Mouse (Mus musculus): ENCODE measurements around the gene Glyctk.

Glyctk gene

DNA sequence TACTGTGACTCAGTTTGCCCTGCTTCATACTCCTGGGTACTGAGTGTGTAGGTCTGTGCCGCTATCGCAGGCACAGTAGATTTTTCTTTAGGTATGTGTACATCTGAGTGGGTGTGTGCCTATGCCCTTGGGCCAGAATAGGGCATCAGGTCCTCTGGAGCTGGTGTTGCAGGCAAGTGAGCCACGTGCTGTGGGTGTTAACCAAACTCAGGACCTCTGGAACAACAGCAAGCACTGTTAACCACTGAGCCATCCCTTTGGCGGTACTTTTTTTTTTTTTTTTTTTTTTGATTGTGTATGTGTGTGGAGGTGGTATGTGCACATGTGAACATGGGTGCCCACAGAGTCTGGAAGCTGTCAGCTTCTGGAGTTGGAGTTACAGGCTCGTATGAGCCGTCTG lies 19.9 kb upstream of the Glyctk start:
- in situ Hi-C loops (cut with MboI, MseI), result no loop called here

DNA sequence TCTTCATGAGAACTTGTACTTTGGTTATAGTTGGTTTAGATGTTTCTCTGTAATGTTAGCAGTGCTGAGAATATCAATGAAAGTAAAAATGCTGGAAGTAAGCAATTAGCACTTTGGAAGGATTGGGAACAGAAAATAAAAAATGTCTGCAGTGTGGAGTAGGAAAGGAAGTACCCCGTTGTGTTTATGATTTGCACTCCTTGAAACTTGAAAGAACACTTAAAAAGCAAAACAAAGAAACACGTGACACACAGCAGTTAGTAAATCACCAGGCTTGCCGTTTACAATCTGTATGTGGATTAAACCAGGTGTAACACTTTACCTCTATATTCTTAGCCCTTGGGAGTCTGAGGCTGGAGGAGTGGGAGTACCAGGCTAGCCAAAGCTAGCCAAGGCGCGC lies 18.8 kb upstream of the Glyctk start:
- in situ Hi-C loops (cut with MboI, MseI), result no loop called here

DNA sequence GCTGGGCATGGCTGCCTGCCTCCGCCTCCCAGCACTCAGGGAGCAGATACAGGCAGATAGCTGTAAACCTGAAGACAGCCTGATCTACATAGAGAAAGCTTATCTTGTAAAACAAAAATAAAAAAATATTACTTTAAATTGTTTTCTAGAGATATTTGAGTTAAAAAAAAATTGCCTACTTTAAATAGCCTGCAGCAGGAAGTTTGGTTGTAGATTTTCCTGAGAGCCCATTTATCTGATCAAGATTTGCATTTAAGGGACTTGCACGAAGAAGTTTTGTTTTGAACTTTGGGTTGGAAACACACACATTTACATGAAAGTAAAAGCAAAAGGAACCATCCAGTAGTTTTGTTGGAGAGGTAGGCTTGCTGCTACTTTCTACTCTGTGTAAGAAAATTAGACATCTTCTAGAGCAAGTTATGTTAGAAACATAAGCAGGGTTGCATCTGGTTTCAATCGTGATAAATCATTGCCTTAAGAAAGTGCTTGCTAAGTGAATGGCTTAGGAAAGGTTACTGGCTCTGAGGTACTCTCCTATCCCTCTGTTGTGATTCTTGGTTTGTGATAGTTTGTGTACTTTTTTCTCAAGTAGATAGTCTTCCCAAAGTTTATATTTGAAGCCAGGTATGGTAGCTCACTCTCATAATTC lies 17.7 kb upstream of the Glyctk start:
- in situ Hi-C loops (cut with MboI, MseI), result no loop called here

DNA sequence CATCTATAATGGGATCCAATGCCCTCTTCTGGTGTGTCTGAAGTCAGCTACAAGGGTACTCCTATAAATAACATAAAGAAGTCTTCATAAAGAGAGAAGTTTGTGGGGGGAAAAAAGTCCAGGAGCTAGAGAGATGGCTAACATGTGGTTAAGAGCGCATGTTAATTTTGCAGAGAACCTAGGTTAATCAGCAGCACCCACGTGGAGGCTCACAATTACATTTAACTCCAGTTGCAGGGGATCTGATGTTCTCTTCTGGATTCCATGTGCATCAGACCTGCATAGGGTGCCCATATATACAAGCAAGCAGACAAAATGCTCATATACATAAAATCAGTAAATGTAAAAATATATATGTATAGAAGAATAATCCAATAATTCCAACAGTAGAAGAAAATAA lies 15.4 kb upstream of the Glyctk start:
- in situ Hi-C loops (cut with MboI, MseI), result loop anchor here (25.0 kb wide), 1 partner anchor 1114 kb away; the partner anchor contains the start of genes Cish and Mapkapk3

DNA sequence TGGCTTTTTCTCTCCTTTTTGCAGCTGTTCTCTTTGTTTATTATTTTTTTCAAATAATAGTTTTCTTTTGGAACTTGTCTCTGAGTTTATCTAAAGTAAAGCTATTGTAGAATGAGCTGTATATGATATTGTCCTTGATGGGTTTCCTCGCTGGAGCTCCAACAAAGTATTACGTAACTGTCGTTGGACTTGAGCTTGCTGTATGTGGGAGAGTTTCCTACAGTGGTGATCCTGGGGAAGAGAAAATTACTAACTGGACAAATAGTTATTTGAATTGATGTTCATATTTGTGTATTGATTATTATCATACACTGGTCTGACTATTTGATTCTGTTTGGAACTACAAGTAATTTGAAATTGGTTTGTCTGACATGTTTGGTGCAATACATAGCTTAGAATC lies 14.6 kb upstream of the Glyctk start:
- in situ Hi-C loops (cut with MboI, MseI), result loop anchor here (25.0 kb wide), 1 partner anchor 1115 kb away; the partner anchor contains the start of genes Cish and Mapkapk3

DNA sequence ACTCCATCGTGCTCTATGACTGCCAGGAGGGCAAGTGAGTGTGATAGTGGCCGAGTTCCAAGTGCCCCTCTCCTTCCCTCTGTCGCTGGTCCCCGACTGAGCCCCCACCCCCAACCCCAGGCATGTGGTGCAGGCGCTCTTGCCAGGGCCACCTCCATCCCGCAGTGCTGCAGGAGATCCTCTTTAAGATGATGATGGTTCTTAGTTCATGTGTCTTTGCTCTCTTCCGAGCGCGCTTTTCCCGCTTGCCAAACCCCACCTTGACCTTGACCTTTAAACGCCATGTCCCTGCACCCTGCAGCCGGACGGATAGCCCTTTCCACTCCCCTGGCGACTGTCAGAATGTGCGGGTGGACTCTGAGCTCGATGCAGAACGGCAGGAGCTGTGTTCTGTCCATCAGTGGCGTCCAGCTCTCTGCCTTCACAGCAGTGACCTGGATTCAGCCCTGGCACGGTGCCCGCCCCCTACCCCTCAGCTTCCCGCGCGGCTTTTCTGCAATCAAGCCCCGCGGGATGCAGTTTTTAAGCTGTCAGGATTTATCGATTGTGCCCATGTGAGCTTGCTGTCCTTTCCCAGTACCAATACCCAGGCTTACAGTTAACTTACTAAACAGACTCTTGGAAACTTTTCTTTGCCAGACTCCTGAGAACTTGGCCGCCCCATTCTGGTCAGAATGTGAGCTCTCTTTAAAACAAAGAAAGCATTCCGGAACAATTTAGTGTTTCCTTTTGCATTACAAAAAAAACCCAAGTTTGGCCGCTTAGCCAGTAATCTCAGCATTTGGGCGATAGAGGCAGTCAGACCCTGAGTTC lies 13.6 kb upstream of the Glyctk start:
- in situ Hi-C loops (cut with MboI, MseI), result loop anchor here (25.0 kb wide), 1 partner anchor 1116 kb away; the partner anchor contains the start of genes Cish and Mapkapk3

DNA sequence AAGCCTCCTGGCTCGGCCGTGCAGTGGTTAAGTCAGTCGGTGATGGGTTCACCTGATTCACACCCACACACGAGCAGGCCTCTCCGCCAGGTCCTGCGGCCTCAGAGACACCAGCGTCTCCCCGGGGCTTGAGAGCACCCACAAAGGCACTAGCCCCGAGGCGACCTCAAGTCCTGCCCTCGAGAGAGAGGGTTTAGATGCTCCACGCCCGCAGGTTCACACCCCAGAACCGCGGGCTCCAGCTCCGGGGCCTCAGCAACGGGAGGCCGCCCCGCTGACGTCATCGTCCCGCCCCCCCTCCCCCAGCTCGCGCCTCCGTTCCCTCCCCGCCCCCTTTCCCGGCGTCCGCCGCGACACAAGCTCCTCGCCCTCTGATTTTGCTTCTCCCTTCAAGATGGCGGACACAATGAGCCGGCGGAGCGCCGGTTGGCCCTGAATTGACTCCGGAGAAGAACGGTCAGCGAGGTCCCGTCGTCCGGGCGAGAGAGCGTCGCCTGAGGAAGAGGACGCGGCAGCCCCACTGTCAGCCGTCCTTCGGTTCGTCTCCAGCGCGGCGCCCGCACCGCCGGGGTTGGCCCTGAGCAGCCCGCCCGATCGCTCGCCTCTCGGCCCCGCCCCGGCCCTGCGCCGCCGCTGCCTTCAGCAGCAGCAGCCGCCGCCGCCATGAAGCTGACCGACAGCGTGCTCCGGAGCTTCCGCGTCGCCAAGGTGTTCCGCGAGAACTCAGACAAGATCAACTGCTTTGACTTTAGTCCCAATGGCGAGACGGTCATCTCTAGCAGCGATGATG lies 12.8 kb upstream of the Glyctk start, which contains the start of gene Wdr82:
Gene Wdr82 (plus strand): TSS at position 373 of the 790 bp plus-strand sequence.
- in situ Hi-C loops (cut with MboI, MseI), result loop anchor here (25.0 kb wide), 1 partner anchor 1117 kb away; the partner anchor contains the start of genes Cish and Mapkapk3

DNA sequence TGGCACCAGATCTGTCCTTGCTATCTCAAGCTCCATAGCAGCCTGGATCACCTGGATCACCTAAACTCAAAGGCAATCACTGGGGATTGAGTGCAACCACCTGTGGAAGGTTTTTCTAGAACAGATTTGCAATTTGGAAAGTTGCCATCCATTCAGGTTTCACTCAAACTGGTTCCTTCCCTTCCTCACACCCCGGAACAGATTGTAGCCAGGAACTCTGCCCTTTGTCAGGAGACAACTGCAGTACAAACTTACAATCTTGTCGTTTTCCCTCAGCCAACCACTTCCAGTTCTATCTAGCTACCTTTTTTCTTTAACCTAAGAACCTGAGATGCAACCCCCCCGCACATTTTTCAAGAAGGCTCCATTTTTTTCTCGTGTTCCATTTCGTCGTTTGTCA lies 12.0 kb upstream of the Glyctk start:
- in situ Hi-C loops (cut with MboI, MseI), result loop anchor here (10.0 to 25.0 kb wide), 2 partner anchors 265 to 1117 kb away; partner anchors contain the start of genes Acy1, Cish and Mapkapk3

DNA sequence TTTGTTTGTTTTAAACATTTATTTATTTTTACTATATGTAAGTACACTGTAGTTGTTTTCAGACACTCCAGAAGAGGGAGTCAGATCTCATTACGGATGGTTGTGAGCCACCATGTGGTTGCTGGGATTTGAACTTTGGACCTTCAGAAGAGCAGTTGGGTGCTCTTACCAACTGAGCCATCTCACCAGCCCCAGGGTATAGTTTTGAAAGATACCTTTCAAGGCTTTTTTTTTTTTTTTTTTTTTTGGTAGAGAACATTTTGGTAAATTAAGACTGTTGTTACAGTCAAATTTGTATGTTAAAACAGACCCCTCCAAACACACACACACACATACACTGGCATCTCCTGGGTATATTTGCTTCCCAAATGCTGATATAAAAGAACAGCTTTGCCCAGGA lies 11.1 kb upstream of the Glyctk start:
- in situ Hi-C loops (cut with MboI, MseI), result loop anchor here (10.0 to 25.0 kb wide), 2 partner anchors 266 to 1118 kb away; partner anchors contain the start of genes Acy1, Cish and Mapkapk3

DNA sequence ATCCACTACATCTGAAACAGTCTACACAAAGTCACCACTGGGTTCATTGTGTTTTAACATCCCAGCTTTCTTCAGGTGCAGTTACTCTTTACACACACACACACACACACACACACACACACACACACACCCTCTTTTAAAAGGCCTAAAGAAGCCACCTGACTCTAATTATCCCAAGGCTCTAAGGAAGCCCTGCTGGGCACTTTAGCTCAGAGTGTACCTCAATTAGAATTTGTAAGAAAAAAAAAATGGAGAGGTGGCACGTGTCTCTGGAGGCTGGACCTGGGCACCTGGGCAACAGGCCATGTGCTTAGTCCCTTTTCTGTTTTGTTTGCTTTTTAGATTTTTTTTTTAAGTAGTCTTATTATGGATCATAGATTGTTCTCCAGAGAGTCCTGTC lies 9.8 kb upstream of the Glyctk start:
- in situ Hi-C loops (cut with MboI, MseI), result loop anchor here (10.0 to 25.0 kb wide), 2 partner anchors 267 to 1120 kb away; partner anchors contain the start of genes Acy1, Cish and Mapkapk3

DNA sequence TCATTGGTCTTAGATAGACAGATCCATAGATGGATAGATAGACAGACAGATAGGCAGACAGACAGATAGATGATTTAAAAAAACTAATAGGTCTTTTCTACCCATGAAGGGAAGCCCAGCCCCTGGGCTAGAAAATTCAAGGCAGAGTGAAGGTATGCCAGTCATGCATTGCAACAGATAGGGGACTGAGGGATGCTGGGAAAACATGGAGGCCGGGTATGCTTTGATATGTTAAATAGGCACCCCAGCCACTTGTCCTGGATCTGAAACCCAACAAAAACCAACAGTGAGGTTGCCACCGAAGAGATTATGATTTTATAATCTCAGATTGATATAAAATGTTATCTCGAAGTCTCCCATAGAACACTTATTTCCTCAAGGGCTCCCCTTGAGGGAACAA lies 9.3 kb upstream of the Glyctk start:
- in situ Hi-C loops (cut with MboI, MseI), result loop anchor here (10.0 to 25.0 kb wide), 2 partner anchors 268 to 1120 kb away; partner anchors contain the start of genes Acy1, Cish and Mapkapk3

DNA sequence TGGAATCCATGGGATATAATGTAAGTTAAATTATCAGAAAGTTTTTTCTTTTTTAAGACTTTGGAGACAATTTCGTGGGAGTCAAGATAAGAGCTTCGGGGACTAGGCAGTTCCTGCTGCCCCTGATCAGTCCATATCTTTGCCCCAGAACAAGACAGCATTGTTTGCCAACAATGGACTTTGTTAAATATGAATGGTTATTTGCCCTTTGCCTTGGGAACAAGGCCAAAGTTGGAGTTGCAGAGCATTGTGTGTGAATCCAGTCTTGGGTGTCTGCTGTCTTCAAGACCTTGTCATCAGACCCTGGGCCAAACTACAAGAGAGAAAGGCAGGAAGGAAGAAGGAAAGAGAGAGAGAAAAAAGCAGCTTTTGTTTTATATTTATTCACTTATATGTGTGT lies 8.8 kb upstream of the Glyctk start:
- in situ Hi-C loops (cut with MboI, MseI), result loop anchor here (10.0 to 25.0 kb wide), 2 partner anchors 268 to 1121 kb away; partner anchors contain the start of genes Acy1, Cish and Mapkapk3

DNA sequence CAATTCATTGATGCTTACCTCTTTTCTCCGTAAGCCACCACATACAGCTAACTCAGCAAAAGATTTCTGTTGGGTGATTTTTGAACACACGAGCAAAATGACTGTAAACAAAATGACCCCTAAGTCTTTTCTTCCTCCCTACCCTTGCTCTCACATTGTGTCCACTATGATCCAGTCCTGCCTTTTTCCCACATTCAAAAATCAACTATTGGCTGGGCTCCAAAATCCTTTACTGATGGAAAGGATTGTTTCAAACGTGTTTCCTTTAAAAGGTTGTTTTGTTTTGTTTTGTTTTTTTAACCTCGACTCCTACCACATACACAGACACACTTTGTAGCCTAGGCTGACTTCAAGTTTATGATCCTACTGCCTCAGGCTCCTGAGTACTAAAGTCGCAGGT lies 2.5 kb upstream of the Glyctk start:
- in situ Hi-C loops (cut with MboI, MseI), result loop anchor here (10.0 to 25.0 kb wide), 2 partner anchors 274 to 1127 kb away; partner anchors contain the start of genes Acy1, Cish and Mapkapk3

DNA sequence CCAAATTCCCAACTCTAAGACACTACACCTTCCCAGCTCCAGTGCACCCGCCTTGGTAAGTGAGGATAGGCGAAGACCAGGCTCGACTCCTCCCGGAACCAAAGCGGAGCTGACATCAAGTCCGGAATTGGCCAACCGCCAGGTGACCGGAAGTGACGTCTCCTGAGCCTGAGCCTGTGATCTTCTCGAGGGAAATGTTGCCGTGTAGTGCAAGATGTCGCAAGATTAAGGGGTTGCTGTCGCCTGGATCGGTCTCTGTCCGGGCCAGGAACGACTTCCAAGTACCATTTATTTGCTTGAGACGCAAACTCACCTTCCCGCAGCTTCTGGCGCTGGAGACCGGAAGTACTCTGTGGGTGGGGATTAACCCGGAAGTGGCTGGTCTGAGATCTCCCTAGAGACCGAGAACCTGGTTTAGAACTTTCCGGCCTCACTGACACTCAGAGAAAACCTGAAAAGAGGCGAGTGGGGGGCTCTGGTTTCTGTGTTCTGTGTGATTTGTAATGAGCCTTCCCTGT lies 1.9 kb upstream of the Glyctk start:
- in situ Hi-C loops (cut with MboI, MseI), result loop anchor here (10.0 to 25.0 kb wide), 2 partner anchors 275 to 1127 kb away; partner anchors contain the start of genes Acy1, Cish and Mapkapk3

DNA sequence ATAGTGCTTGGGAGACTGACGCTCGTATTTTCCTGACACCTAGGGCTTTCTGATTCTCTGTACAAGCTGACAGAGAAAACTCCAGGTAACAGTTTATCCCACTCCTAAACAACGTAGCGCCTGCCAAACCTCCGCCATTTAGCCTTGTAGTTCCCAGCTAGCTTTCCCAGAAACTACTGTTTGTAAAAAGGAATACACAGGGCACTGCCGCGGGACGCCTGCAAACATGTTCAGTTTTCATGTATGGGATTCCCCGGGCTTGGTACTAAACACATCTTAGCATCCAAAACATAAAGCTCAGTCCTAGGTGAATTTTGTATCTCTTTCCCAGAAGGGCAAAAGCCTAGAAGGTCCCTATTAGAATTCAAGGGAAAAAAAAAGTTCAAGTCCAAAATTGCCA lies 1.3 kb upstream of the Glyctk start:
- in situ Hi-C loops (cut with MboI, MseI), result loop anchor here (25.0 kb wide), 1 partner anchor 1128 kb away; the partner anchor contains the start of genes Cish and Mapkapk3

DNA sequence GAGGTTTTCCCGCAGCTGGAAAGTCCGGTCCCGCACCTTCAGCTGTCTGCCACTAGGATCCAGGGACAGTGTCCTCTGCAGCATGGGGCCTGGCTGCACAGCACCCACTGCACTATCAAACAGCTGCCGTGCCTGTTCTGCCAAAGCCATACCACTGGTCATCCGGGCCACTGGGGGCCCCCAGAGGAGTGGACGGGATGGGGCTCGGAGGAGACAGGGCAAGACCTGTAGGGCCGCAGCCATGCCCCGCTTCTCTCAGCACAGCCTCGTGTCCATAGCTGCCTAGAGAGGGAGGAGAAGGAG lies 364 bp downstream of the Glyctk start:
- in situ Hi-C loops (cut with MboI, MseI), result loop anchor here (25.0 kb wide), 1 partner anchor 1130 kb away; the partner anchor contains the start of genes Cish and Mapkapk3

DNA sequence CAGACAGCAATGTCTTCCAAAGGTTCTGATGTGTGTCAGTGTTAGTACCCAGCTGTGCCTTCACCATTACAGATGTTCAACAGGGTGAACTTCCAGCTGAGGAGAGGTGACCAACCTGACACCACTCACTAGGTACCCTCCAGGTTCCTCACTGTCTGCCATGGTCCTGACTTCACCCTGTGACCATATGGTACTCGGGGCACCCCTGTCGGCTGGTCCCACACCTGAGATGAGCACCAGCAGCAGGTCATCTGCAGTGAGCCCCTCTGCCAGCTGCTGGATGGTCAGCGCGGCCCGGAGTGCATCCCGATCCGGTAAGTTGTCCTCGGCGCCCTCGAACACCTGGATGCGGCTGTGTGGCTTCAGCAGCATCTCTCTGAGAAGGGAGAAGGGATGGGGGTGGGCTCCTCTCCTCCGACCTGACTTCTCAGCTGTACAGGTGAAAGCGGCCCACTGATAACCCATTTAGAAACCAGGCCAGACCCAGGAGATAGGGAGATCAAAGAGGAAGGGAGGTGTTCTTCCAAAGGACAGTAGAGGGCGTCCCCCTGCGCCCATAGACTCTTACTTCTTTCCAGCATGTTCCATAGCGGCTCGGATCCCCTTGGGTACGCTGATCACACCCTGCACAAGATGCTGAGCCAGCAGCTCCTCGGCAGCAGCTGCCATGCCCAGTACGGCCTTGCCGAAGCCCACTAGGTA lies 866 bp downstream of the Glyctk start:
- in situ Hi-C loops (cut with MboI, MseI), result loop anchor here (25.0 kb wide), 1 partner anchor 1130 kb away; the partner anchor contains the start of genes Cish and Mapkapk3

DNA sequence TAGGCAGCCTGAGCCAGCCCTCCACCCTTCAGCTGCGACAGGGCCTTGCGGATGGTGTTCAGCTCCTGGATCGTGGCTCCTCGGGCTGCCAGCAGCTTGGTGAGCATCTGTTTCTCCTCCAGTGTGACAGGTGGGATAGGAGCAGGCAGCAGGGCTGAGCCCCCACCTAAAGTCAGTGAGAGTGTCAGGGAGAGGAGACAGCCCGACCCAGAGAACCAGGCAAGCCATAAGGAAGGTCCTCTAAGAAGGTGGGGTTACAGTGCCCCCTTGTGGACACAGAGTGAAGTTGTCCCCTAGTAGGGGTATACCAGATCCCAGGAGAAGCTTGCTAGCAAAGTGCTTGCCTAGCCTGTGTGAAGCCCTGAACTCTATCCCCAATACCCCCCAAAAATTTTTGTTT lies 1.5 kb downstream of the Glyctk start:
- in situ Hi-C loops (cut with MboI, MseI), result loop anchor here (25.0 kb wide), 1 partner anchor 1131 kb away; the partner anchor contains the start of genes Cish and Mapkapk3

DNA sequence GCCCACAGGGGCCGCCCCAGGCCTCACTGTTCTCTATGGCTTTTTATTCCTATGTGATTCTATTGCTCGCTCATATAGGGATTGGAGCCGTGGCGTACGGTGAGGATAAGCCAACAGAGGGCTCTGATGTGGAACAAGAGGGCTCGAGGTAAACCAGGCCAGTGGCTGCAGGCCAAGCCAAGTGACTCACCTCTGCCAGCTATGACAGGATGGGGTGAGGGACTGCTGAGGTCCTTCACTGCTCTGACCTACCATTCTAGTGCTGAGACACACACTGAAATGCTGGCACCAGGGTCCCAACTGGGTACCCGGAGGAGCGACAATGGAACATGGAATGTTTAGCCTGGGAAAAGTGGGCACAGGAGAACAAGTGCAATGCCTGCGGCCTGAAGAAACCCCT lies 3.8 kb downstream of the Glyctk start:
- in situ Hi-C loops (cut with MboI, MseI), result loop anchor here (25.0 kb wide), 1 partner anchor 1133 kb away; the partner anchor contains the start of genes Cish and Mapkapk3

DNA sequence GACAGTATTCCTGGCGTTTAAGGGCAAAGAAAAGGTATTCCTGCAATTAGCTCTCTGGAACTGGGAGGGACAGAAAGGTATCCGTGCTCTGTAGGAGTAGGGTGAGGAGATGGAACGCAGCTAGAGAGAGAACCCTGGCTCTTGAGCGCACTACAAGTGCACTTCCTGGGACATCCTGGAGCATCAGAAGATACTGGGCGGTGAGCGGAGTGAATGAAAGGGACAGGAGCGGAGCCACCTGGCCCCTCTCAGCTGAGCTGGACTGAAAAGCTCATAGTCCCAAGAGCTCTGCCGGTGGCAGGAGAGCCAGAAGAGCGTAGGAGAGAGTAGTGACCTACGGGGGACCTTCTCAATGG lies 8.6 kb downstream of the Glyctk start:
- in situ Hi-C loops (cut with MboI, MseI), result no loop called here

Measured in regulatory T cell (primary cell).